Mouse (Mus musculus): ENCODE results near the gene Hist1h4a. TPM values are rescaled to one million over a fixed set of nuclear protein-coding genes. Genes with fewer than 3 reads are reported as not detected.
"Not testable (repeated sequence)": the region's sequence is repeated elsewhere in the genome, so short reads cannot be mapped to it uniquely, and the experiment has no call there.

Hist1h4a gene
- polyA plus RNA-seq (2015; fragmentation: Nextera tagmentation; extraction: Ambion mirVana): not detected in 2 replicates

- Histone ChIP-seq H3K4me3 (peak within 1 kb of the TSS; percentile 65), H3K27me3 (replicated peaks) (no peaks in the 10 kb centered on the region), H3K4me2 (peak within 1 kb of the TSS; percentile 94), H3K36me3 (replicated peaks) (no peaks in the 10 kb centered on the region), H3K27ac (peak within 1 kb of the TSS; percentile 87), H3K9me3 (no peaks in the 10 kb centered on the region), H3K4me1 (peaks cover 39% of the 10 kb centered on the region), H3K9ac (peak within 1 kb of the TSS; percentile 44)
- under 1% methylated on average over 67 of the region's 72 CpGs for WGBS
- ATAC-seq (replicated peaks): peak; percentile 81
Observed at GRCm38 (mm10) chr13:23760972-23761864, at the start of gene Hist1h4a. Hist1h4a (minus strand) TSS chr13:23761230.

- Histone ChIP-seq H3K4me1 (no peaks in the 10 kb centered on the region), H3K9me3 (no peaks in the 10 kb centered on the region), H3K4me2 (no peak within 1 kb of the TSS), H3K36me3 (replicated peaks) (no peaks in the 10 kb centered on the region), H3K27me3 (replicated peaks) (no peaks in the 10 kb centered on the region), H3K9ac (no peak within 1 kb of the TSS), H3K4me3 (no peak within 1 kb of the TSS), H3K27ac (no peak within 1 kb of the TSS)
- ATAC-seq (replicated peaks): no peak
- 90% methylated on average over 15 of the region's 15 CpGs for WGBS
Observed at GRCm38 (mm10) chr13:23806422-23807052, 45.5 kb upstream of the Hist1h4a start, which contains the start of gene Slc17a2. Slc17a2 (plus strand) TSS chr13:23806993.

DNA sequence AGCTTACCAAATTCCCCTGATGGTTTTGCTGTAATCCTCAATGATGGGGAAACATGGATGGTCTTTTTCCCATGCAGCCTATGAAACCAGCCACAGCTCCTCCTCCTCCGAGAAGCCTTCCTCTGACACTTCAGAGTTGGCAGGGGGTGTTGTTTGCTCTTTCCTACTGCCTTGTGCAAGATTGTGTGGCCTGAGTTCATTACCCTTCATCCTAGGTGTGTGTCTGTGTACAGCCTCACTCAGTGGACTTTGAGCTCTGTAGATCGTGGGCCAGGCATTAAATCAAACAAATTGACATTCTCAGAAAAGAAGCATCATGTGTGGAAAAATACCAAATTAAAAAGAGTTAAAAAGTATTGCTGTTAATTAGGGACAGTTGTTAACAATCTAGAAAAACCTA, 43.5 kb upstream of the Hist1h4a start:
- no peak for ATAC-seq (replicated peaks)
- Histone ChIP-seq H3K4me1 (no peaks in the 10 kb centered on the region), H3K27ac (no peak overlapping the region), H3K36me3 (replicated peaks) (no peaks in the 10 kb centered on the region), H3K4me3 (no peak overlapping the region), H3K9ac (no peak overlapping the region), H3K9me3 (no peaks in the 10 kb centered on the region), H3K4me2 (no peak overlapping the region), H3K27me3 (replicated peaks) (no peaks in the 10 kb centered on the region)
- 90% methylated on average over 2 of the region's 2 CpGs for WGBS

DNA sequence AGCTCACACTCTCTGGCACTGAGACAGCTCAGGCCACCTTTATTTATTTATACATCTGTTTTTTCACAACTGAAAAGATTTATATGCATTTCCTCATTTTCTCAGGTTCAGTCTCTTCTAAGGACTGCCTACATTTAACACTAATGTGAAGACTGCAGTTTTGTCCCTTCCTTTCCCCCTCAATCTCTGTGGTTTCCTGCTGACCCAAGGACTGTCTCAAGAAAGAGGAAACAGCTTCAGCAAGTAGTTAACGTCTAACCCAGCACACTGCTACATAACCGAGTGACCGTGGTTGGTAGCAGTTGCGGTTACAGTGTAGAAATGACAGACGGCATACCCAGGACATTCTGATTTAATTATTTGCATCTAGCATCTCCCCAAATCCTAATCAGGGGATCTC, 38.4 kb upstream of the Hist1h4a start:
- Histone ChIP-seq H3K27me3 (replicated peaks) (no peaks in the 10 kb centered on the region), H3K4me3 (no peak overlapping the region), H3K4me1 (no peaks in the 10 kb centered on the region), H3K9me3 (no peaks in the 10 kb centered on the region), H3K9ac (no peak overlapping the region), H3K4me2 (no peak overlapping the region), H3K27ac (no peak overlapping the region), H3K36me3 (replicated peaks) (no peaks in the 10 kb centered on the region)
- ATAC-seq (replicated peaks): no peak
- 88% methylated on average over 5 of the region's 5 CpGs for WGBS

DNA sequence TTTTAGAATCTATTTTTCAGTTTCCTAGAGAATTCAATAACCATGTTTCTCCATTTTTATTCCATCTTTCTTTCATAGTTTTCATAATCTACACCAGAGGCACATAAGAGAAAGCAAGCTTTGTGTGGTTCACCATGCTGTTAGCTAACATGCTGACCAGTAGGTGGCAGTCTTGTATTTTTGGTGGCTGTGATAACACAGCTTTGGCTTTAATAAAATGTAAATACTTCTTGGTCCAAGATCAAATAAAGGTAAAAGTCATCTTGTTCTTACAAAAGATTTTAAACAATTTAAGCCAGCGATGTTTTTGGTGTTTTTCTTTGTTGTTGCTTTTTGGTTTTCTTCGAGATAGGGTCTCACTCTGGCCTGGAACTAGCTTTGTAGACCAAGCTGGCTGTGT, 31.5 kb upstream of the Hist1h4a start:
- no peak overlapping the region for H3K4me3 ChIP-seq
- no peaks in the 10 kb centered on the region for H3K4me1 ChIP-seq
- H3K9me3 ChIP-seq: no peaks in the 10 kb centered on the region
- 48% methylated on average over 2 of the region's 2 CpGs for WGBS
- H3K27me3 ChIP-seq (replicated peaks): no peaks in the 10 kb centered on the region
- H3K4me2 ChIP-seq: no peak overlapping the region
- H3K27ac ChIP-seq: no peak overlapping the region
- H3K36me3 ChIP-seq (replicated peaks): no peaks in the 10 kb centered on the region
- H3K9ac ChIP-seq: no peak overlapping the region
- ATAC-seq (replicated peaks): peak; percentile 78; the same call in 1 of the 2 replicates

- WGBS: 87% methylated on average over 4 of the region's 4 CpGs
- no peak overlapping the region for H3K4me3 ChIP-seq
- no peak overlapping the region for H3K9ac ChIP-seq
- ATAC-seq (replicated peaks): no peak
- no peak overlapping the region for H3K4me2 ChIP-seq
- H3K4me1 ChIP-seq: no peaks in the 10 kb centered on the region
- no peaks in the 10 kb centered on the region for H3K27me3 ChIP-seq (replicated peaks)
- H3K27ac ChIP-seq: no peak overlapping the region
- no peaks in the 10 kb centered on the region for H3K36me3 ChIP-seq (replicated peaks)
- H3K9me3 ChIP-seq: no peaks in the 10 kb centered on the region
Observed at GRCm38 (mm10) chr13:23779025-23779424, 18.0 kb upstream of the Hist1h4a start.

DNA sequence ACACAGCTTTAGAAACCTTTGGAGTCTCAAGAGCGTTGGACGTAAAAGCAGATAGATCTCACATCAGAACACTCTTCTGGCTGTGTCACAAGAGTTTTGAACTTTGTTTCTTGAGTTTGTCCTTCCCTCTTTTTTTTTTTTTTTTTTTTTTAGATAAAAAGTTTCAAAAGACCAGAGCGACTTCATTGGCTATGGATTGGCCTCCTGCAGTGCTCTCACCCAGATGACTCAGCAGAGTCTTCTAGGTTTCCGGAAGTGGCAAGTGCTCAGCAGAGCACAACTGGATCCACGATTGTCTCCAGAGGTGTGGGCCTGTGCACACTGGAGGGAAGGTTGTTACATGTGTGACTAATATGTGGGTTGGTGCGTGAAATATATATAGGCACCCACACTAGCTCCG, 17.3 kb upstream of the Hist1h4a start:
- no peaks in the 10 kb centered on the region for H3K9me3 ChIP-seq
- H3K4me3 ChIP-seq: no peak overlapping the region
- no peak overlapping the region for H3K4me2 ChIP-seq
- no peak overlapping the region for H3K9ac ChIP-seq
- WGBS: 94% methylated on average over 7 of the region's 7 CpGs
- no peaks in the 10 kb centered on the region for H3K27me3 ChIP-seq (replicated peaks)
- no peaks in the 10 kb centered on the region for H3K4me1 ChIP-seq
- no peak for ATAC-seq (replicated peaks)
- H3K27ac ChIP-seq: no peak overlapping the region
- no peaks in the 10 kb centered on the region for H3K36me3 ChIP-seq (replicated peaks)

- H3K9ac ChIP-seq: no peak overlapping the region
- ATAC-seq (replicated peaks): peak; percentile 92
- peak overlapping the region; percentile 13; the same call in 1 of the 2 replicates for H3K4me3 ChIP-seq
- H3K4me1 ChIP-seq: no peaks in the 10 kb centered on the region
- H3K4me2 ChIP-seq: peak overlapping the region; percentile 41
- H3K9me3 ChIP-seq: no peaks in the 10 kb centered on the region
- H3K27ac ChIP-seq: no peak overlapping the region
- 25% methylated on average over 21 of the region's 21 CpGs for WGBS
- no peaks in the 10 kb centered on the region for H3K27me3 ChIP-seq (replicated peaks)
- H3K36me3 ChIP-seq (replicated peaks): no peaks in the 10 kb centered on the region
Observed at GRCm38 (mm10) chr13:23772561-23773313, 11.7 kb upstream of the Hist1h4a start.

GRCm38 (mm10) chr13:23769613-23770012, 8.6 kb upstream of the Hist1h4a start, which contains the start of gene Trim38:
Trim38 (plus strand) TSS chr13:23769913.
- not testable (repeated sequence) for H3K4me1 ChIP-seq; H3K27me3 ChIP-seq (replicated peaks); H3K9ac ChIP-seq; H3K4me2 ChIP-seq; H3K27ac ChIP-seq; ATAC-seq (replicated peaks); H3K36me3 ChIP-seq (replicated peaks); H3K9me3 ChIP-seq; H3K4me3 ChIP-seq
- WGBS: 84% methylated on average over 2 of the region's 2 CpGs

- H3K4me1 ChIP-seq: peaks cover 6% of the 10 kb centered on the region
- no peaks in the 10 kb centered on the region for H3K9me3 ChIP-seq
- 45% methylated on average over 5 of the region's 5 CpGs for WGBS
- H3K27me3 ChIP-seq (replicated peaks): no peaks in the 10 kb centered on the region
- ATAC-seq (replicated peaks): no peak
- H3K36me3 ChIP-seq (replicated peaks): no peaks in the 10 kb centered on the region
- H3K9ac ChIP-seq: no peak overlapping the region
- H3K4me2 ChIP-seq: no peak overlapping the region
- H3K27ac ChIP-seq: no peak overlapping the region
- H3K4me3 ChIP-seq: no peak overlapping the region
Observed at GRCm38 (mm10) chr13:23768834-23769397, 7.9 kb upstream of the Hist1h4a start.

- no peak overlapping the region for H3K4me2 ChIP-seq
- no peak overlapping the region for H3K9ac ChIP-seq
- H3K27me3 ChIP-seq (replicated peaks): no peaks in the 10 kb centered on the region
- H3K9me3 ChIP-seq: no peaks in the 10 kb centered on the region
- ATAC-seq (replicated peaks): no peak
- no peaks in the 10 kb centered on the region for H3K36me3 ChIP-seq (replicated peaks)
- peaks cover 20% of the 10 kb centered on the region for H3K4me1 ChIP-seq
- H3K27ac ChIP-seq: no peak overlapping the region
- H3K4me3 ChIP-seq: no peak overlapping the region
Observed at GRCm38 (mm10) chr13:23766772-23767171, 5.7 kb upstream of the Hist1h4a start.

- no peaks in the 10 kb centered on the region for H3K36me3 ChIP-seq (replicated peaks)
- no peak overlapping the region for H3K9ac ChIP-seq
- H3K9me3 ChIP-seq: no peaks in the 10 kb centered on the region
- no peak overlapping the region for H3K4me2 ChIP-seq
- no peak overlapping the region for H3K4me3 ChIP-seq
- no peaks in the 10 kb centered on the region for H3K27me3 ChIP-seq (replicated peaks)
- H3K4me1 ChIP-seq: peaks cover 28% of the 10 kb centered on the region
- H3K27ac ChIP-seq: no peak overlapping the region
- WGBS: 73% methylated on average over 1 of the region's 1 CpGs
- ATAC-seq (replicated peaks): no peak
Observed at GRCm38 (mm10) chr13:23765172-23765513, 4.1 kb upstream of the Hist1h4a start.
